Mouse (Mus musculus) testis, adult 2 months (tissue): ENCODE data around the gene Prrt1.

Experiments
- CTCF ChIP-seq: fragments of 200-500 bp; IDR thresholded peaks from 2 replicates; pipeline ENCODE4 v1.5.1; 2012; ENCODE audit warnings: low read depth, mild to moderate bottlenecking, inconsistent platforms, low read length, moderate library complexity; ENCODE audit not compliant: control insufficient read depth, insufficient read depth, insufficient replicate concordance
- POLR2A ChIP-seq: fragments of 200-500 bp; IDR thresholded peaks from 2 replicates; pipeline ENCODE4 v1.6.1; 2012; ENCODE audit warnings: low read depth, mild to moderate bottlenecking, inconsistent platforms, low read length, moderate library complexity; ENCODE audit not compliant: control insufficient read depth

GRCm38 (mm10) chr17:34645831-34646511 is 16.6 kb downstream of the Prrt1 start:
- TF ChIP-seq CTCF (no peak), POLR2A (no peak)
